Mouse (Mus musculus) CH12F3 (cell line): ENCODE results near the gene Morc2b.
"Not testable (repeated sequence)": the region's sequence is repeated elsewhere in the genome, so short reads cannot be mapped to it uniquely, and the experiment has no call there.

Experiments
- in situ Hi-C: fragments of 300-500 bp; cut with MboI; formaldehyde crosslinking; loops from 2 replicates; pipeline ENCODE4 v1.14.3; 2020; ENCODE audit warnings: low sequenced_read_pairs

Gene Morc2b

GRCm38 (mm10) chr17:33139261-33139820, at the start of gene Morc2b:
Morc2b (minus strand) TSS chr17:33139683.
- in situ Hi-C loops: no loop called here

- in situ Hi-C loops: not testable (repeated sequence)
Measured at GRCm38 (mm10) chr17:33168147-33168546, 28.7 kb upstream of the Morc2b start, which contains the start of gene Olfr55. Olfr55 (plus strand) TSS chr17:33168447.

GRCm38 (mm10) chr17:33126257-33126656, 13.2 kb downstream of the Morc2b start:
- in situ Hi-C loops: no loop called here

- in situ Hi-C loops: no loop called here
Measured at GRCm38 (mm10) chr17:33124546-33124945, 14.9 kb downstream of the Morc2b start.

- in situ Hi-C loops: no loop called here
Measured at GRCm38 (mm10) chr17:33097396-33097795, 42.1 kb downstream of the Morc2b start.

- in situ Hi-C loops: no loop called here
Measured at GRCm38 (mm10) chr17:33092391-33093193, 46.9 kb downstream of the Morc2b start.

- in situ Hi-C loops: no loop called here
Measured at GRCm38 (mm10) chr17:33091630-33092029, 47.9 kb downstream of the Morc2b start.

- in situ Hi-C loops: no loop called here
Measured at GRCm38 (mm10) chr17:33089220-33089949, 50.1 kb downstream of the Morc2b start, which contains the start of gene Zfp563. Zfp563 (plus strand) TSS chr17:33089310.

GRCm38 (mm10) chr17:33067958-33068357, 71.5 kb downstream of the Morc2b start, which contains the start of gene 4921501E09Rik:
4921501E09Rik (minus strand) TSS chr17:33068058.
- in situ Hi-C loops: no loop called here
